Mouse (Mus musculus): ENCODE results near the gene Erp29.
"Not testable (repeated sequence)": the region's sequence is repeated elsewhere in the genome, so short reads cannot be mapped to it uniquely, and the experiment has no call there.

Erp29 gene

GRCm38 (mm10) chr5:121452026-121452869 is at the start of gene Erp29:
Erp29 (minus strand) TSS chr5:121452506.
- peak; percentile 93 for DNase-seq (ENCODE audit: low read depth, low spot score)

- DNase-seq (ENCODE audit: low read depth, low spot score) = not testable (repeated sequence)
Measured at GRCm38 (mm10) chr5:121501424-121501996, 49.2 kb upstream of the Erp29 start.

GRCm38 (mm10) chr5:121500719-121501118 is 48.4 kb upstream of the Erp29 start:
- no peak for DNase-seq (ENCODE audit: low read depth, low spot score)

GRCm38 (mm10) chr5:121493305-121493704 is 41.0 kb upstream of the Erp29 start:
- DNase-seq (ENCODE audit: low read depth, low spot score) = peak; percentile 83

- no peak for DNase-seq (ENCODE audit: low read depth, low spot score)
Measured at GRCm38 (mm10) chr5:121484801-121485200, 32.5 kb upstream of the Erp29 start.

- DNase-seq (ENCODE audit: low read depth, low spot score) = peak; percentile 50
Measured at GRCm38 (mm10) chr5:121477680-121478079, 25.4 kb upstream of the Erp29 start.

GRCm38 (mm10) chr5:121476040-121476439 is 23.7 kb upstream of the Erp29 start:
- no peak for DNase-seq (ENCODE audit: low read depth, low spot score)

GRCm38 (mm10) chr5:121474610-121475009 is 22.3 kb upstream of the Erp29 start:
- DNase-seq (ENCODE audit: low read depth, low spot score) = no peak

- DNase-seq (ENCODE audit: low read depth, low spot score) = no peak
Measured at GRCm38 (mm10) chr5:121472411-121472810, 20.1 kb upstream of the Erp29 start.

- no peak for DNase-seq (ENCODE audit: low read depth, low spot score)
Measured at GRCm38 (mm10) chr5:121469566-121469965, 17.3 kb upstream of the Erp29 start.

GRCm38 (mm10) chr5:121463601-121464250 is 11.4 kb upstream of the Erp29 start:
- no peak for DNase-seq (ENCODE audit: low read depth, low spot score)

- DNase-seq (ENCODE audit: low read depth, low spot score) = no peak
Measured at GRCm38 (mm10) chr5:121462967-121463366, 10.7 kb upstream of the Erp29 start.

GRCm38 (mm10) chr5:121462171-121462502 is 9.8 kb upstream of the Erp29 start:
- DNase-seq (ENCODE audit: low read depth, low spot score) = no peak

GRCm38 (mm10) chr5:121461339-121462170 is 9.2 kb upstream of the Erp29 start:
- no peak for DNase-seq (ENCODE audit: low read depth, low spot score)

- no peak for DNase-seq (ENCODE audit: low read depth, low spot score)
Measured at GRCm38 (mm10) chr5:121455510-121456265, 3.4 kb upstream of the Erp29 start.

GRCm38 (mm10) chr5:121454503-121454782 is 2.1 kb upstream of the Erp29 start:
- DNase-seq (ENCODE audit: low read depth, low spot score) = no peak

GRCm38 (mm10) chr5:121453743-121454502 is 1.6 kb upstream of the Erp29 start:
- DNase-seq (ENCODE audit: low read depth, low spot score) = no peak

GRCm38 (mm10) chr5:121452906-121453305 is 600 bp upstream of the Erp29 start:
- DNase-seq (ENCODE audit: low read depth, low spot score) = no peak

GRCm38 (mm10) chr5:121451644-121452025 is 671 bp downstream of the Erp29 start, which contains the start of gene Tmem116:
Tmem116 (plus strand) TSS chr5:121451893.
- DNase-seq (ENCODE audit: low read depth, low spot score) = no peak

GRCm38 (mm10) chr5:121451203-121451602 is 1.1 kb downstream of the Erp29 start:
- DNase-seq (ENCODE audit: low read depth, low spot score) = no peak

- no peak for DNase-seq (ENCODE audit: low read depth, low spot score)
Measured at GRCm38 (mm10) chr5:121450476-121450875, 1.8 kb downstream of the Erp29 start.
